Mouse (Mus musculus) liver, embryonic 14.5 days (tissue): ENCODE results near the gene Pik3ap1.

Experiments
- CTCF ChIP-seq: IDR thresholded peaks from 2 replicates; pipeline ENCODE4 v1.5.1; 2016; ENCODE audit warnings: antibody characterized with exemption, low read depth, control low read depth
- EP300 ChIP-seq: IDR thresholded peaks from 2 replicates; pipeline ENCODE4 v1.6.1; 2016; ENCODE audit warnings: antibody characterized with exemption, low read depth

DNA sequence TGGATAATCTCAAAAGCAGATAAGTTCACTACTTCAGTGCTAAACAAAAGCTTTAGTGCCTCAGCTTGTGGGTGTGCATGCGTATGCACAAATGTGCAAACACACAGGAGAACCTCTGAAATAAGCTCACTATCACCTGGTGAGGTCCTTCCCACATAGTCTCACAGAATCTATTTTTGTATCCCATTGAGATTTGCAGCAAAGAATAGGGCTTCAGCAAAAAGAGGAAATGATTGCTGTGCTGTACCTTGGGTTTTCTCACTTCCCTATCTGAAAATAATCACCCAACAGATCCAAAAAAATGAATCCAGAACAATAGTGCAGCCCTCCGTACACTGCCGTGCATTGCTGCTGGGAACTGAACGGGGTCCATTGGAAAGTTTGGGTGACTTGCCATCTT, 12.6 kb downstream of the Pik3ap1 start:
- no peak for TF ChIP-seq CTCF
- TF ChIP-seq EP300, result no peak
